In genomic region chr11:33028920-33029319, GRCm38 (mm10) we compare ENCODE assay signal across 9 mouse cellular contexts.
A peak's percentile ranks its signal among the peaks of the same experiment; 100 is the strongest.
DNase-seq lines count a peak whose midpoint lies in the region; ATAC-seq and TF ChIP-seq lines count a peak whose summit lies in the region.
"Had no signal": no experiment of that assay in that cellular context is flagged by ENCODE, and none has a peak within 500 bp of the region (broad histone marks: within the 10 kb centered on the region; RNA-seq: fewer than 3 reads in every experiment).

No protein-coding gene starts in this region.

- H3K9ac ChIP-seq in forebrain, embryonic 14.5 days (ENCODE audit: low read length) = no peak overlapping the region
- H3K9ac ChIP-seq in forebrain, embryonic 16.5 days (replicated peaks; ENCODE audit: low read depth, low read length) = no peak overlapping the region
- H3K9ac ChIP-seq in lung, postnatal 0 days (replicated peaks; ENCODE audit: low read depth) = no peak overlapping the region
- no peak overlapping the region for H3K9ac ChIP-seq in forebrain, embryonic 13.5 days
- H3K9ac ChIP-seq: limb, embryonic 13.5 days had no signal

- no peaks in the 10 kb centered on the region for H3K9me3 ChIP-seq in forebrain, embryonic 14.5 days (replicated peaks; ENCODE audit: control insufficient read depth, low read length)
- H3K9me3 ChIP-seq in forebrain, embryonic 16.5 days (ENCODE audit: control insufficient read depth, low read length) = no peaks in the 10 kb centered on the region
- H3K9me3 ChIP-seq in lung, postnatal 0 days (ENCODE audit: low read length) = no peaks in the 10 kb centered on the region
- H3K9me3 ChIP-seq in forebrain, embryonic 13.5 days (replicated peaks) = no peaks in the 10 kb centered on the region
- H3K9me3 ChIP-seq: limb, embryonic 13.5 days had no signal

- no peak overlapping the region for H3K27ac ChIP-seq in forebrain, embryonic 14.5 days (ENCODE audit: low read depth, low read length)
- H3K27ac ChIP-seq in forebrain, embryonic 16.5 days (ENCODE audit: low read length) = no peak overlapping the region
- no peak overlapping the region for H3K27ac ChIP-seq in lung, postnatal 0 days (ENCODE audit: low read length)
- H3K27ac ChIP-seq in forebrain, embryonic 13.5 days = no peak overlapping the region
- H3K27ac ChIP-seq: limb, embryonic 13.5 days had no signal

- no peak overlapping the region for H3K4me2 ChIP-seq in forebrain, embryonic 14.5 days (ENCODE audit: low read length)
- no peak overlapping the region for H3K4me2 ChIP-seq in forebrain, embryonic 16.5 days (ENCODE audit: low read length)
- no peak overlapping the region for H3K4me2 ChIP-seq in lung, postnatal 0 days (replicated peaks; ENCODE audit: low read depth, low read length)
- no peak overlapping the region for H3K4me2 ChIP-seq in forebrain, embryonic 13.5 days
- H3K4me2 ChIP-seq: limb, embryonic 13.5 days had no signal

- no peak for TF ChIP-seq EP300 in lung, postnatal 0 days (IDR thresholded peaks at IDR 0.05)

- no peak for ATAC-seq in forebrain, embryonic 14.5 days
- no peak for ATAC-seq in forebrain, embryonic 16.5 days
- ATAC-seq in lung, postnatal 0 days = no peak
- no peak for ATAC-seq in forebrain, embryonic 13.5 days

- no peaks in the 10 kb centered on the region for H3K27me3 ChIP-seq in forebrain, embryonic 14.5 days (replicated peaks; ENCODE audit: control insufficient read depth, insufficient read depth, low read length)
- no peaks in the 10 kb centered on the region for H3K27me3 ChIP-seq in forebrain, embryonic 16.5 days (replicated peaks; ENCODE audit: control insufficient read depth, insufficient read depth, low read length)
- no peaks in the 10 kb centered on the region for H3K27me3 ChIP-seq in lung, postnatal 0 days (replicated peaks; ENCODE audit: insufficient read depth, low read length)
- no peaks in the 10 kb centered on the region for H3K27me3 ChIP-seq in forebrain, embryonic 13.5 days
- H3K27me3 ChIP-seq: limb, embryonic 13.5 days had no signal

- no peak overlapping the region for H3K4me3 ChIP-seq in forebrain, embryonic 14.5 days (ENCODE audit: low read depth, low read length)
- H3K4me3 ChIP-seq in forebrain, embryonic 16.5 days (replicated peaks; ENCODE audit: low read length) = no peak overlapping the region
- H3K4me3 ChIP-seq in lung, postnatal 0 days (ENCODE audit: low read depth, low read length) = no peak overlapping the region
- no peak overlapping the region for H3K4me3 ChIP-seq in forebrain, embryonic 13.5 days
- H3K4me3 ChIP-seq: limb, embryonic 13.5 days had no signal

- no peaks in the 10 kb centered on the region for H3K36me3 ChIP-seq in forebrain, embryonic 14.5 days (ENCODE audit: control insufficient read depth, insufficient read depth, low read length)
- no peaks in the 10 kb centered on the region for H3K36me3 ChIP-seq in forebrain, embryonic 16.5 days (ENCODE audit: control insufficient read depth, insufficient read depth)
- H3K36me3 ChIP-seq in lung, postnatal 0 days (ENCODE audit: insufficient read depth, low read length) = no peaks in the 10 kb centered on the region
- no peaks in the 10 kb centered on the region for H3K36me3 ChIP-seq in forebrain, embryonic 13.5 days (ENCODE audit: poor library complexity, severe bottlenecking)
- H3K36me3 ChIP-seq: limb, embryonic 13.5 days had no signal

- TF ChIP-seq CTCF in lung, postnatal 0 days (IDR thresholded peaks at IDR 0.05) = peak; percentile 75

- H3K4me1 ChIP-seq in forebrain, embryonic 14.5 days (ENCODE audit: control insufficient read depth, insufficient read depth, low read length) = no peaks in the 10 kb centered on the region
- no peaks in the 10 kb centered on the region for H3K4me1 ChIP-seq in forebrain, embryonic 16.5 days (replicated peaks; ENCODE audit: control insufficient read depth, insufficient read depth, low read length)
- H3K4me1 ChIP-seq in lung, postnatal 0 days (ENCODE audit: insufficient read depth, low read depth, low read length) = no peaks in the 10 kb centered on the region
- H3K4me1 ChIP-seq in forebrain, embryonic 13.5 days = no peaks in the 10 kb centered on the region
- H3K4me1 ChIP-seq: limb, embryonic 13.5 days had no signal

- DNase-seq in forebrain, embryonic 14.5 days (ENCODE audit: low spot score) = peak; percentile 17
- peak; percentile 42 for DNase-seq in CD4-positive helper T cell, adult 2 months (ENCODE audit: low read depth, low spot score)
- peak; percentile 5 for DNase-seq in c-Kit-positive CD71-negative TER-119-negative erythroid progenitor cells, embryonic 14.5 days (ENCODE audit: low read depth)
- DNase-seq in lung, postnatal 0 days (ENCODE audit: low spot score) = peak; percentile 14
- DNase-seq in layer of hippocampus, adult 9-11 months = no peak
- no peak for DNase-seq in layer of hippocampus, adult 9-10 months (ENCODE audit: low spot score)

Comparison
In these comparisons a context has a peak if more than half of its experiments do, and no peak if none do; other contexts are left out.
1. DNase-seq: peak in forebrain, embryonic 14.5 days (single experiment), CD4-positive helper T cell, adult 2 months (single experiment), c-Kit-positive CD71-negative TER-119-negative erythroid progenitor cells, embryonic 14.5 days (single experiment) and lung, postnatal 0 days (single experiment); none in layer of hippocampus, adult 9-11 months (single experiment) and layer of hippocampus, adult 9-10 months (single experiment).